16 mouse cellular contexts compared by ENCODE assay signal in genomic region chr2:29358696-29359375, GRCm38 (mm10). TPM values are rescaled to one million over a fixed set of nuclear protein-coding genes. Genes with fewer than 3 reads are reported as not detected.
DNase-seq lines count a peak whose midpoint lies in the region; ATAC-seq and TF ChIP-seq lines count a peak whose summit lies in the region.
"Had no signal": no experiment of that assay in that cellular context is flagged by ENCODE, and none has a peak within 500 bp of the region (broad histone marks: within the 10 kb centered on the region; RNA-seq: fewer than 3 reads in every experiment).

No protein-coding gene starts in this region.

- H3K36me3 ChIP-seq in forebrain, embryonic 13.5 days (ENCODE audit: poor library complexity, severe bottlenecking), result peaks cover 13% of the 10 kb centered on the region
- H3K36me3 ChIP-seq in forebrain, embryonic 16.5 days (ENCODE audit: control insufficient read depth, insufficient read depth), result no peaks in the 10 kb centered on the region
- peaks cover 15% of the 10 kb centered on the region for H3K36me3 ChIP-seq in midbrain, embryonic 14.5 days (ENCODE audit: control insufficient read depth, insufficient read depth, low read length)
- H3K36me3 ChIP-seq in midbrain, embryonic 11.5 days (ENCODE audit: control insufficient read depth, insufficient read depth, low read length), result no peaks in the 10 kb centered on the region
- peaks cover 5% of the 10 kb centered on the region; the same call in 1 of the 2 replicates for H3K36me3 ChIP-seq in heart, postnatal 0 days (replicated peaks; ENCODE audit: control insufficient read depth, insufficient read depth, low read length)
- H3K36me3 ChIP-seq: midbrain, embryonic 15.5 days had no signal

- DNase-seq in midbrain, embryonic 14.5 days, result peak; percentile 8
- no peak for DNase-seq in midbrain, embryonic 11.5 days (ENCODE audit: low spot score, missing footprints)
- DNase-seq in heart, postnatal 0 days (ENCODE audit: low spot score), result peak; percentile 24
- DNase-seq in testis, postnatal 14 days (ENCODE audit: low spot score), result peak; percentile 26
- DNase-seq in cerebellum, adult 11 months, result no peak
- DNase-seq in thymus, postnatal 4 days, result no peak
- DNase-seq: cerebellum, adult 11-12 months; liver, embryonic 13.5 days; lung, postnatal 14 days; right cerebral cortex, postnatal 14 days; thymus, postnatal 25 days had no signal

- H3K4me1 ChIP-seq in forebrain, embryonic 13.5 days, result peaks cover 10% of the 10 kb centered on the region
- H3K4me1 ChIP-seq in forebrain, embryonic 16.5 days (replicated peaks; ENCODE audit: control insufficient read depth, insufficient read depth, low read length), result 0 out of 2 replicates have a peak, but pooled peaks cover 2% of the 10 kb centered on the region
- peaks cover 5% of the 10 kb centered on the region; the same call in 1 of the 2 replicates for H3K4me1 ChIP-seq in midbrain, embryonic 14.5 days (ENCODE audit: control insufficient read depth, insufficient read depth, low read length)
- H3K4me1 ChIP-seq in midbrain, embryonic 11.5 days (ENCODE audit: control insufficient read depth, insufficient read depth, low read length), result no peaks in the 10 kb centered on the region
- H3K4me1 ChIP-seq in heart, postnatal 0 days (ENCODE audit: control insufficient read depth, insufficient read depth), result peaks cover 9% of the 10 kb centered on the region; the same call in 1 of the 2 replicates
- H3K4me1 ChIP-seq: midbrain, embryonic 15.5 days had no signal

- no peak overlapping the region for H3K4me2 ChIP-seq in forebrain, embryonic 13.5 days
- no peak overlapping the region for H3K4me2 ChIP-seq in forebrain, embryonic 16.5 days (ENCODE audit: low read length)
- no peak overlapping the region for H3K4me2 ChIP-seq in midbrain, embryonic 14.5 days (ENCODE audit: low read length)
- H3K4me2 ChIP-seq in midbrain, embryonic 11.5 days, result no peak overlapping the region
- H3K4me2 ChIP-seq in heart, postnatal 0 days (ENCODE audit: low read depth, low read length), result no peak overlapping the region
- H3K4me2 ChIP-seq: liver, embryonic 13.5 days; midbrain, embryonic 15.5 days; neural tube, embryonic 12.5 days had no signal

- TF ChIP-seq CTCF in heart, postnatal 0 days (IDR thresholded peaks at IDR 0.05; ENCODE audit: low read depth), result no peak

- no peaks in the 10 kb centered on the region for H3K27me3 ChIP-seq in forebrain, embryonic 13.5 days
- H3K27me3 ChIP-seq in forebrain, embryonic 16.5 days (replicated peaks; ENCODE audit: control insufficient read depth, insufficient read depth, low read length), result no peaks in the 10 kb centered on the region
- H3K27me3 ChIP-seq in midbrain, embryonic 14.5 days (ENCODE audit: control insufficient read depth, insufficient read depth, low read length), result no peaks in the 10 kb centered on the region
- no peaks in the 10 kb centered on the region for H3K27me3 ChIP-seq in midbrain, embryonic 11.5 days (ENCODE audit: control insufficient read depth, insufficient read depth, low read length)
- no peaks in the 10 kb centered on the region for H3K27me3 ChIP-seq in heart, postnatal 0 days (ENCODE audit: control insufficient read depth, insufficient read depth, low read length)
- H3K27me3 ChIP-seq: liver, embryonic 13.5 days; midbrain, embryonic 15.5 days; neural tube, embryonic 12.5 days had no signal

- H3K4me3 ChIP-seq in forebrain, embryonic 13.5 days, result no peak overlapping the region
- H3K4me3 ChIP-seq in forebrain, embryonic 16.5 days (replicated peaks; ENCODE audit: low read length), result no peak overlapping the region
- H3K4me3 ChIP-seq in midbrain, embryonic 14.5 days (replicated peaks; ENCODE audit: low read depth, low read length), result no peak overlapping the region
- no peak overlapping the region for H3K4me3 ChIP-seq in midbrain, embryonic 11.5 days (ENCODE audit: low read depth, low read length)
- H3K4me3 ChIP-seq in heart, postnatal 0 days (ENCODE audit: low read depth, low read length), result no peak overlapping the region
- H3K4me3 ChIP-seq: left cerebral cortex, adult 2 months; liver, embryonic 13.5 days; midbrain, embryonic 15.5 days; neural tube, embryonic 12.5 days had no signal

- no peak for TF ChIP-seq EP300 in heart, postnatal 0 days (IDR thresholded peaks at IDR 0.05; ENCODE audit: low read depth)

- no peaks in the 10 kb centered on the region for H3K9me3 ChIP-seq in forebrain, embryonic 13.5 days (replicated peaks)
- no peaks in the 10 kb centered on the region for H3K9me3 ChIP-seq in forebrain, embryonic 16.5 days (ENCODE audit: control insufficient read depth, low read length)
- H3K9me3 ChIP-seq in midbrain, embryonic 14.5 days (ENCODE audit: control insufficient read depth, low read length), result no peaks in the 10 kb centered on the region
- no peaks in the 10 kb centered on the region for H3K9me3 ChIP-seq in midbrain, embryonic 11.5 days (ENCODE audit: control insufficient read depth, low read length)
- H3K9me3 ChIP-seq in heart, postnatal 0 days (replicated peaks; ENCODE audit: control insufficient read depth, low read length), result no peaks in the 10 kb centered on the region
- H3K9me3 ChIP-seq: liver, embryonic 13.5 days; midbrain, embryonic 15.5 days; neural tube, embryonic 12.5 days had no signal

- WGBS in forebrain, embryonic 13.5 days, result 39% methylated on average over 9 of the region's 9 CpGs
- WGBS in forebrain, embryonic 16.5 days, result 32% methylated on average over 9 of the region's 9 CpGs
- 43% methylated on average over 9 of the region's 9 CpGs for WGBS in midbrain, embryonic 14.5 days
- 43% methylated on average over 9 of the region's 9 CpGs for WGBS in midbrain, embryonic 11.5 days
- 41% methylated on average over 9 of the region's 9 CpGs for WGBS in heart, postnatal 0 days

- no peak for ATAC-seq in forebrain, embryonic 13.5 days
- no peak for ATAC-seq in forebrain, embryonic 16.5 days
- ATAC-seq in midbrain, embryonic 14.5 days (ENCODE audit: low FRiP score, low TSS enrichment), result no peak
- no peak for ATAC-seq in midbrain, embryonic 11.5 days (ENCODE audit: low FRiP score)
- peak; percentile 51; the same call in 1 of the 2 replicates for ATAC-seq in heart, postnatal 0 days (ENCODE audit: insufficient read depth, low read depth)
- ATAC-seq: midbrain, embryonic 15.5 days had no signal

- 0 out of 2 replicates have a peak overlapping the region, but pooled peaks have one; percentile 27 for H3K27ac ChIP-seq in forebrain, embryonic 13.5 days
- no peak overlapping the region for H3K27ac ChIP-seq in forebrain, embryonic 16.5 days (ENCODE audit: low read length)
- H3K27ac ChIP-seq in midbrain, embryonic 14.5 days (replicated peaks; ENCODE audit: low read depth, low read length), result no peak overlapping the region
- no peak overlapping the region for H3K27ac ChIP-seq in midbrain, embryonic 11.5 days (ENCODE audit: low read depth, low read length)
- no peak overlapping the region for H3K27ac ChIP-seq in heart, postnatal 0 days (ENCODE audit: low read depth)
- H3K27ac ChIP-seq: left cerebral cortex, adult 2 months; liver, embryonic 13.5 days; midbrain, embryonic 15.5 days; neural tube, embryonic 12.5 days had no signal

- no peak overlapping the region for H3K9ac ChIP-seq in forebrain, embryonic 13.5 days
- no peak overlapping the region for H3K9ac ChIP-seq in forebrain, embryonic 16.5 days (replicated peaks; ENCODE audit: low read depth, low read length)
- H3K9ac ChIP-seq in midbrain, embryonic 14.5 days (replicated peaks; ENCODE audit: low read length), result no peak overlapping the region
- H3K9ac ChIP-seq in midbrain, embryonic 11.5 days (ENCODE audit: low read length), result no peak overlapping the region
- H3K9ac ChIP-seq in heart, postnatal 0 days (replicated peaks; ENCODE audit: low read depth, low read length), result no peak overlapping the region
- H3K9ac ChIP-seq: liver, embryonic 13.5 days; midbrain, embryonic 15.5 days; neural tube, embryonic 12.5 days had no signal

RNA-seq across cellular contexts. Expression of gene Med27, which starts 12.2 kb away (rescaled TPM):
- polyA plus RNA-seq in forebrain, embryonic 13.5 days (2015; fragmentation: Nextera tagmentation; extraction: Ambion mirVana), result 98.0 and 100 TPM in 2 replicates
- 89.7 and 95.3 TPM in 2 replicates for polyA plus RNA-seq in forebrain, embryonic 16.5 days (2015; fragmentation: Nextera tagmentation; extraction: Ambion mirVana)
- polyA plus RNA-seq in midbrain, embryonic 14.5 days (2014; fragmentation: Nextera tagmentation; extraction: Ambion mirVana), result 81.0 and 96.4 TPM in 2 replicates
- polyA plus RNA-seq in midbrain, embryonic 11.5 days (2014; fragmentation: Nextera tagmentation; extraction: Ambion mirVana), result 67.5 and 68.4 TPM in 2 replicates
- 40.9 and 52.6 TPM in 2 replicates for total RNA-seq in heart, postnatal 0 days (2014; rRNA removed; ENCODE audit: low replicate concordance)
- polyA plus RNA-seq in heart, postnatal 0 days (2015; fragmentation: Nextera tagmentation; extraction: Ambion mirVana), result 25.8 and 26.6 TPM in 2 replicates

Comparison
In these comparisons a context has a peak if more than half of its experiments do, and no peak if none do; other contexts are left out.
1. DNase-seq: peak in midbrain, embryonic 14.5 days (single experiment), heart, postnatal 0 days (single experiment) and testis, postnatal 14 days (single experiment); none in midbrain, embryonic 11.5 days (single experiment), cerebellum, adult 11 months (single experiment) and thymus, postnatal 4 days (single experiment).